Mouse (Mus musculus) olfactory bulb, adult 2 months (tissue): Measurements from ENCODE around the gene Akap6.

ENCODE experiments used
- CTCF ChIP-seq: fragments of 200-500 bp; IDR thresholded peaks from 2 replicates; pipeline ENCODE4 v1.5.1; 2012; ENCODE audit warnings: low read depth, mild to moderate bottlenecking, low read length, moderate library complexity; ENCODE audit not compliant: insufficient read depth
- POLR2A ChIP-seq: fragments of 200-500 bp; IDR thresholded peaks from 2 replicates; pipeline ENCODE4 v1.6.1; 2012; ENCODE audit warnings: mild to moderate bottlenecking, low read depth, low read length, moderate library complexity; ENCODE audit not compliant: insufficient read depth

GRCm38 (mm10) chr12:52790350-52790768 lies 91.2 kb downstream of the Akap6 start:
- TF ChIP-seq CTCF (no peak), POLR2A (no peak)
